19 mouse cellular contexts compared by ENCODE assay signal in the genomic region with DNA sequence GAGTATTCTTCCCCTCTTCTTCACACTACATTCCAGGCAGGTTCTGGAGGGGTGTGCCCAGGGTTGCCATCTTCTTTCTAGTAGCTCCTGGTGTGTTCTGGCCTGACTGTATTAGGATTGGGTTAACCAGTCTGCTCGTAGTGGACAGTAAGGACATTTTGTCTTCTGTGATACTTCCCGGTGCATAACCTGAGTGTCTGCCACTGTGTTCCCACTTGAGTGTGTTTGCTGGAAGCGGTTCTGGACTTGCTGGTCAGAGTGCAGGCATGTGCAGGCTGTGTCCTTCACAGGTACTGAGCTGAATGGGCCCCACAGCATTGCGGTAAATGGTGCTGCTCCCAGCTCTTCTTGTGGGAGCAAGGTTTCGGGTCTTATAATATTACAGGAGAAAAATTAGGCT.
"Had no signal": no experiment of that assay in that cellular context is flagged by ENCODE, and none has a peak within 500 bp of the region (broad histone marks: within the 10 kb centered on the region; RNA-seq: fewer than 3 reads in every experiment).

No protein-coding gene starts in this region.

- H3K4me2 ChIP-seq: liver, embryonic 11.5 days; liver, embryonic 13.5 days; liver, embryonic 15.5 days; lung, embryonic 15.5 days; midbrain, embryonic 12.5 days; neural tube, embryonic 13.5 days; neural tube, embryonic 15.5 days had no signal

- H3K9me3 ChIP-seq: liver, embryonic 13.5 days; liver, embryonic 15.5 days; lung, embryonic 15.5 days; midbrain, embryonic 12.5 days; neural tube, embryonic 13.5 days; neural tube, embryonic 15.5 days had no signal

- H3K4me3 ChIP-seq: liver, embryonic 13.5 days; liver, embryonic 15.5 days; lung, embryonic 15.5 days; midbrain, embryonic 10.5 days; midbrain, embryonic 12.5 days; myocyte; neural tube, embryonic 13.5 days; neural tube, embryonic 15.5 days had no signal

- DNase-seq: liver; liver, embryonic 13.5 days; liver, postnatal 0 days; midbrain, embryonic 14.5 days; retina, postnatal 1 day; right cerebral cortex, adult 18-20 months; right cerebral cortex, postnatal 25 days; right cerebral cortex, postnatal 4 days; spleen, adult 18-20 months; thymus, adult 18-20 months had no signal

- H3K4me1 ChIP-seq: liver, embryonic 13.5 days; liver, embryonic 15.5 days; lung, embryonic 15.5 days; midbrain, embryonic 10.5 days; midbrain, embryonic 12.5 days; neural tube, embryonic 15.5 days had no signal

- H3K27ac ChIP-seq: liver, embryonic 13.5 days; liver, embryonic 15.5 days; lung, embryonic 15.5 days; midbrain, embryonic 10.5 days; midbrain, embryonic 12.5 days; neural tube, embryonic 13.5 days; neural tube, embryonic 15.5 days had no signal

- ATAC-seq: liver, postnatal 0 days; midbrain, embryonic 16.5 days had no signal

- H3K9ac ChIP-seq: liver, embryonic 13.5 days; liver, embryonic 15.5 days; liver, postnatal 0 days; lung, embryonic 15.5 days; midbrain, embryonic 12.5 days; neural tube, embryonic 13.5 days; neural tube, embryonic 15.5 days had no signal

- H3K36me3 ChIP-seq: liver, embryonic 13.5 days; liver, embryonic 15.5 days had no signal

- H3K27me3 ChIP-seq: liver, embryonic 13.5 days; liver, embryonic 15.5 days; lung, embryonic 15.5 days; midbrain, embryonic 12.5 days; neural tube, embryonic 13.5 days; neural tube, embryonic 15.5 days had no signal
